Mouse (Mus musculus) midbrain, embryonic 15.5 days (tissue): Measurements from ENCODE around the gene E330009J07Rik. TPM values are rescaled to one million over a fixed set of nuclear protein-coding genes. Genes with fewer than 3 reads are reported as not detected.

Experiments
- ATAC-seq: fragments of 200-750 bp; cut with Nextera tagmentation; replicated peaks from 2 replicates; pipeline ENCODE4 v1.8.0; 2017; ENCODE audit warnings: moderate TSS enrichment
- H3K27ac ChIP-seq: fragments of 300-500 bp; sonication (generic); 2 replicates; pipeline ENCODE4 v1.5.1; 2015; ENCODE audit warnings: mild to moderate bottlenecking, inconsistent platforms
- H3K27me3 ChIP-seq: fragments of 300-500 bp; sonication (generic); replicated peaks from 2 replicates; pipeline ENCODE4 v1.6.1; 2015; ENCODE audit warnings: inconsistent platforms
- H3K36me3 ChIP-seq: fragments of 300-500 bp; sonication (generic); replicated peaks from 2 replicates; pipeline ENCODE4 v1.6.1; 2015; ENCODE audit warnings: inconsistent platforms
- H3K4me1 ChIP-seq: fragments of 300-500 bp; sonication (generic); 2 replicates; pipeline ENCODE4 v1.6.1; 2015; ENCODE audit warnings: inconsistent platforms
- H3K4me2 ChIP-seq: fragments of 300-500 bp; sonication (generic); 2 replicates; pipeline ENCODE4 v1.6.1; 2015; ENCODE audit warnings: inconsistent platforms, mild to moderate bottlenecking, moderate library complexity
- H3K4me3 ChIP-seq: fragments of 300-500 bp; sonication (generic); 2 replicates; pipeline ENCODE4 v1.5.1; 2015; ENCODE audit warnings: mild to moderate bottlenecking, inconsistent platforms
- H3K9ac ChIP-seq: fragments of 300-500 bp; sonication (generic); 2 replicates; pipeline ENCODE4 v1.6.1; 2015; ENCODE audit warnings: mild to moderate bottlenecking, inconsistent platforms
- H3K9me3 ChIP-seq: fragments of 300-500 bp; sonication (generic); 2 replicates; pipeline ENCODE4 v1.6.1; 2016; ENCODE audit warnings: inconsistent platforms
- WGBS: fragments of 180-500 bp; shearing (Covaris S2); methylation state at CpG from one replicate; pipeline ENCODE4 v1.1.7; 2015; ENCODE audit warnings: mixed read lengths; 5-methylcytosine and 5-hydroxymethylcytosine counted together
- polyA plus RNA-seq: library from polyadenylated mRNA; unstranded; fragments of >200 nt; fragmentation: Nextera tagmentation; extraction: Ambion mirVana; gene quantifications from 2 replicates; pipeline ENCODE4 v1.2.1, GENCODE M21; 2015

E330009J07Rik gene
- polyA plus RNA-seq, 1 experiment from 2014 or later: 13.4 TPM

DNA sequence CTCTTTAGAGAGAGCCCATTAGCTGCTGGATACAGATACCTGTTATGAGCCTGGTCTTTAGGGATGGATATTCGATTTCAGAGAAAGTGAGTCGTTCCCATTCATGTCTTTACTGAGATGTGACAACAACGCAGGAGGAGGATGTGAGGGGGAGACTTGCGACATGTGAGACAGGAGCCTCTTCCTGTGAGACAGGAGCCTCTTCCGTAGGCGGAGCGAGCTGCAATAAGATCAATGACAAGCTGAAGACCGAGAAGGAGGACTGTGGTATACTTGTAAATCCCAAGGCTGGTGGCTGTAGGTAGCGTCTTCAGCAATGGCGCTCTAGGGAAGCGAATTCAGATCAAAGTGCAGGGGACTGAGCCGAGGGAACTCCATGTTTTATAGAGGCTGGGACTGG, 3.8 kb upstream of the E330009J07Rik start:
- no peak overlapping the region for H3K4me3 ChIP-seq
- peak overlapping the region; percentile 22; the same call in 1 of the 2 replicates for H3K4me2 ChIP-seq
- no peak for ATAC-seq
- 47% methylated on average over 12 of the region's 12 CpGs for WGBS
- no peaks in the 10 kb centered on the region for H3K9me3 ChIP-seq
- H3K4me1 ChIP-seq: peaks cover 3% of the 10 kb centered on the region
- no peaks in the 10 kb centered on the region for H3K27me3 ChIP-seq
- no peaks in the 10 kb centered on the region for H3K36me3 ChIP-seq
- H3K9ac ChIP-seq: no peak overlapping the region
- H3K27ac ChIP-seq: no peak overlapping the region

DNA sequence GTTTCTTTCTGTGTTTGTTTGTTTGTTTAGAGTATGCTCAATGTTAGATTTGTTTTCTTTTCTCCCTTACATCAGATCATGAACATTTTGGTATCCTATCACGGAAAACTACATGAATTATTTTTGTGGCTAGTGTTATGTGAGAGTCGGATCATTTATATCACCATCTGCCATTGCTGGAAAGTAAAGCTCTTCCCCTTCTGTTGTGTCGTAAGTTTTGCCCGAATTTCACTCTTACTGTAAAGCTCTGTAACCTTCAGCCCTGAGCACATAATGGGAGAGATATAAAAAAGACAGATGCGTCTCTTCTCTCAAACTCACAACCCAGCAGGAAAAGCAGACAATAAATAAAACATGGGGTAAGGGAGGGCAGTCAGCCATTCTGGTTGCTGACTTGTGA, 3.0 kb upstream of the E330009J07Rik start, which contains the start of gene Wee2:
Gene Wee2 (plus strand): TSS at position 153 of the 400 bp plus-strand sequence.
- H3K9me3 ChIP-seq: no peaks in the 10 kb centered on the region
- H3K27me3 ChIP-seq: no peaks in the 10 kb centered on the region
- no peaks in the 10 kb centered on the region for H3K36me3 ChIP-seq
- 73% methylated on average over 5 of the region's 5 CpGs for WGBS
- H3K4me1 ChIP-seq: peaks cover 11% of the 10 kb centered on the region
- H3K27ac ChIP-seq: no peak within 1 kb of the TSS
- no peak within 1 kb of the TSS for H3K9ac ChIP-seq
- no peak for ATAC-seq
- peak within 1 kb of the TSS; percentile 22; the same call in 1 of the 2 replicates for H3K4me2 ChIP-seq
- H3K4me3 ChIP-seq: no peak within 1 kb of the TSS

DNA sequence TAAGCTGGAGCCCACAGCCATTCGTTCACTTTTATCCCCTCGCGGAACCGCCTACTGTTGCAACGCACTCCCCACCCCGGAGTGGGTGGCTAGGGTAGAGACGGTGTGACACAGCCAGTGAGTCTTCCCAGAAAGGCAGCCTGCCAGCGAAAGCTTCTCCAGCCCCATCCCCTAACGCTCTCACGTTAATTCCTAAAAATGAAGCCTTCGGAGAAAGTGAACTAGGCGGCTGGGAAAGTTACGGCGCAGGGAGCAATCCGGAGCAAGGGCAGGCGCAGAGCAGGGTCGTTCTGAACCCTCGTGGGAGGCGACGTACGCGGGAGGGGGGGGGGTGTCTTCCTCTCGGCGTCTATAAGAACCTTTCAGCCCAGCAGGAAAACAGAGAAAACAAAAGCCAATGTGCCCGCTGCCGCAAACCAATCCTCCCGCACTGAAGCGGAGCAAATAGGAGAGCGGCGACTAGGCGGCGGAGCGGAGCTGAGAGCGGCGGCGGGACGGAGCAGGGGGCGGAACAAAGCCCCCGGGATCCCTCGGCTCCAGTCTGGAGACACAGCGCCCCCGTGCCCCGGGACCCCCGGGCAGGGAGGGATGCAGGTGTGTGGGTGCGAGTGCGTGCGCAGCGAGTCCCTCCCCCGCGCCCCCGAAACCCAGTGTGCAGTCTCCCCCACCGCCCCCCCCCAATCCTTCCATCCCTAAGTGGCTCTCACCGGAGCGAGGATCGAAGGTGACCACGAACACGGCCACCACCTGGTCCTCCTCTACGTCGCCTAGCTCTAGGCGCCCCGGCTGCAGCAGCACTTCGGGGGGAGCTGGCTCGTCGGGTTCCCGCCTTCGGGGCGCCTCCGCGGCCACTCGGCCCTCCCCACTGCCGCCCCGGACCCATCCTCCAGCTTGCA, 536 bp downstream of the E330009J07Rik start:
- Histone ChIP-seq H3K9me3 (no peaks in the 10 kb centered on the region), H3K4me3 (peak overlapping the region; percentile 95), H3K27ac (peak overlapping the region; percentile 89), H3K27me3 (no peaks in the 10 kb centered on the region), H3K36me3 (no peaks in the 10 kb centered on the region), H3K4me2 (peak overlapping the region; percentile 75), H3K4me1 (peaks cover 28% of the 10 kb centered on the region), H3K9ac (peak overlapping the region; percentile 82)
- peak; percentile 80 for ATAC-seq
- WGBS: under 1% methylated on average over 72 of the region's 72 CpGs

DNA sequence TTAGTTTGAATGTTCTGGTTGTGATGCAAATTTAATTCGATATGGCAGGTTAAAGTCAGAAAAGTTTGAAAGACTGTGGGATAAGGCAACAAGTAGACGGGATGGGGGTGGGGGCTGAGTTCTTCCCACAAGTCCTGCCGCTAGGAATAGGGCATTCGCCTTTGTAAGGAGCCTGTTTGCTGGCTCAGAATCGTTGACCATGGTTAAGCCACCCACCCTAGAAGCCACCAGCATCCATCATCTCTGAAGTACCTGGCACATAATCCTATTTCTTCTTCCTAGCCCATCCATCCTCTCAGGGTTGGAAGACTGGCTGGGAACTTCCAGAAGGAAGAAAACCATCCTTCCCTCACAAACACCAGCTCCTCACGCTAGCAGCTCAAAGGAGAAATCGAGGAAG, 1.2 kb downstream of the E330009J07Rik start:
- 0 out of 2 replicates have a peak, but pooled peaks have one; percentile 2 for ATAC-seq
- Histone ChIP-seq H3K36me3 (no peaks in the 10 kb centered on the region), H3K27ac (peak overlapping the region; percentile 89), H3K4me1 (peaks cover 28% of the 10 kb centered on the region), H3K27me3 (no peaks in the 10 kb centered on the region), H3K9me3 (no peaks in the 10 kb centered on the region), H3K4me2 (peak overlapping the region; percentile 75), H3K4me3 (peak overlapping the region; percentile 95), H3K9ac (peak overlapping the region; percentile 82)
- 3% methylated on average over 7 of the region's 7 CpGs for WGBS

DNA sequence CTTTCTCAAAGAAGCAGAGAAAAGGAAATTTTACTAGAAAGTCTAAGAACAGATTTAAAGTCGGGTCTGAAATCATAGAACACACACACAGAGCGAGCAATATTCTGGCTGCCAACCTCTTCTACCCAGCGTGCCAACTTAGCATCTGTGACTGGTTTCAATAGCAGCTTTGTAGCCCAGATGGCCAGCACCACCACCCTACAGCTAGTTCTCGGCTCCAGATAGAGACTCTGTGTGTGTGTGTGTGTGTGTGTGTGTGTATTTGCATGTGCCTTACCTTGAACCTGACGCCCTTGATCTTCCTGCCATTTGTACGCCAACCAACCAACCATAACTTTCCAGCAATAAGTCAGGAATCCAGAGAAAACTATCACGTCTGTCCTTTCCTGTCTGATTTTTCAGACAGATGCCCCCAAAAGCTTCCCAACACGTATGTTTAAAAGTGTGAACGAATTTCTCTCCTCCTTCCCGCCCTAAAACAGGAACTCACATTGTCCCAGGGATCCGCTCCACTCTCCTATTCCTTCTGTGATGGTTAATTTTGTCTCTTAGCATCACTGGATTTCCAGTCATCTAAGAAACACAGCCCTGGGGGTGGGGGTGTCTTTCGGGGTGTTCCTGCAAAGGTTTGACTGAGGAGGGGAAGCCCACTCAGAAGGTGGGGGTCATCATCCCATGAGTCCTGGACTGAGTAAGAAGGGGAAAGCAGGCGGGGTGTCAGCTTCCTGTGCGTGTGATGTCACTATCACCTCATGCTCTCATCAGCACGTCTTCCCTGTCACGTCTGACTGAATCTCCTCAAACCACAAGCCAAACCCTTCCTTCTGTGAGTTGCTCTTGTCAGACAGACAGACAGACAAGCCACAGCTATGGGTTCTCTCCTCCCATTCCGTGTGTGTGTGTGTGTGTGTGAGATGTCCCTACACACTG, 3.3 kb downstream of the E330009J07Rik start:
- ATAC-seq: no peak
- H3K4me3 ChIP-seq: no peak overlapping the region
- H3K4me2 ChIP-seq: no peak overlapping the region
- no peaks in the 10 kb centered on the region for H3K36me3 ChIP-seq
- 0 out of 2 replicates have a peak overlapping the region, but pooled peaks have one; percentile 8 for H3K27ac ChIP-seq
- H3K9me3 ChIP-seq: no peaks in the 10 kb centered on the region
- H3K9ac ChIP-seq: no peak overlapping the region
- 83% methylated on average over 17 of the region's 17 CpGs for WGBS
- H3K4me1 ChIP-seq: peaks cover 28% of the 10 kb centered on the region
- H3K27me3 ChIP-seq: no peaks in the 10 kb centered on the region

DNA sequence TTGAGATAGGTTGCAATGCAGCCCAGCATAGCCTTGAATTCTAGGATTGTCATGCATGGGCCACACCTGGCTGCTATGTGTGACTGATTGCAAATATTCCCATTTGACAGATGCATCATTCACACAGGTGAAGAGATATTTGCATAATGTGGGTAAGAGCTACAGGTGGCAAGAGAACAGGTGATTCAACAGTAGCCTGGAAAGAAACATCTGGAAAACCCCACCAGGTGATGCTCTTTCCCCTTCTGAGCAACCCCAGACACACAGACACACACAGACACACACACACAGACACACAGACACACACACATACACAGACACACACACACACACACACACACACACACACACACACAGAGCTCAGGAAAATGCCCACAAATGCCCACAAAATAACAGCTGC, 4.1 kb downstream of the E330009J07Rik start:
- H3K4me2 ChIP-seq: no peak overlapping the region
- no peak overlapping the region for H3K4me3 ChIP-seq
- no peak overlapping the region for H3K9ac ChIP-seq
- no peaks in the 10 kb centered on the region for H3K9me3 ChIP-seq
- H3K36me3 ChIP-seq: no peaks in the 10 kb centered on the region
- ATAC-seq: no peak
- no peaks in the 10 kb centered on the region for H3K27me3 ChIP-seq
- peaks cover 28% of the 10 kb centered on the region for H3K4me1 ChIP-seq
- 0 out of 2 replicates have a peak overlapping the region, but pooled peaks have one; percentile 8 for H3K27ac ChIP-seq

DNA sequence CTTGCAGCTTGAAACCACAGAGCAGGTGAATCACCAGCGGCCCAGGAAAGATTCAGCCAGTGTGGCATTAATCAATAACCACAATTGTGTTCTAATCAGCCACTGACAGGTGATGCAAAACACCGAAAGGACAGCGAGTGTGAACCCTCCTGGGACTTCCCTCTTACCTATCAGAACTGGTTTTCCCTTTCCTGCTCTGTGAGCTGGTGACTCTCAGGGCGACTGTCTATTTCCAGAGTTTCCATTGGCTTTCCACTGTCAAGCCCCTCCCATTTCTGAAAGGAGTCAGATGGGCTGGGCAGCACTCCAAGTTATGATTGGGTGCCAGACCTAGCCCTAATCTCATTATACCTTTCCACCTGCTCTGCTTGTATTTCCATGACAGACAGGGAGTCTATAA, 4.6 kb downstream of the E330009J07Rik start:
- Histone ChIP-seq H3K36me3 (no peaks in the 10 kb centered on the region), H3K27me3 (no peaks in the 10 kb centered on the region), H3K4me2 (no peak overlapping the region), H3K27ac (no peak overlapping the region), H3K4me3 (no peak overlapping the region), H3K4me1 (peaks cover 28% of the 10 kb centered on the region), H3K9ac (no peak overlapping the region), H3K9me3 (no peaks in the 10 kb centered on the region)
- no peak for ATAC-seq
- 58% methylated on average over 4 of the region's 4 CpGs for WGBS

DNA sequence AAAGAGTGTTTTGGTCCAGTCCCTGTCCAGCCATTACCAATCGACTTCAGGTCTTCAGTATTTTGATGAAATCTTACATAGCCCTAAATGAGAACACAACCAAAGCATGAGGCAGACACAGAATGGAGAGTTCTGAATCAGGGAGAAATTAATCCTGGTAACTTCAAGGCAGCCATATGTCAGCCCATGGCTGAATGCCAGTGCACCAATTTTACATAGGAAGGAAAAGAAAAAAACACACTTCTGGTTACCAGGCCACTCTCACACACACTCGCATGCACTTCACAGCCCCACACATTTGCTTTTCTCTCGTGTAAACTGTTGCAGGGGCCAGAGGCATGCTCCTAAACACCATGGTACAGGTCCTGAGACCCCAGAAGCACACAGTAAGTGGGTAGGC, 5.1 kb downstream of the E330009J07Rik start:
- no peaks in the 10 kb centered on the region for H3K9me3 ChIP-seq
- no peak overlapping the region for H3K4me3 ChIP-seq
- no peak overlapping the region for H3K27ac ChIP-seq
- no peaks in the 10 kb centered on the region for H3K27me3 ChIP-seq
- H3K36me3 ChIP-seq: no peaks in the 10 kb centered on the region
- no peak overlapping the region for H3K4me2 ChIP-seq
- H3K9ac ChIP-seq: no peak overlapping the region
- no peak for ATAC-seq
- peaks cover 28% of the 10 kb centered on the region for H3K4me1 ChIP-seq
- 78% methylated on average over 3 of the region's 3 CpGs for WGBS

DNA sequence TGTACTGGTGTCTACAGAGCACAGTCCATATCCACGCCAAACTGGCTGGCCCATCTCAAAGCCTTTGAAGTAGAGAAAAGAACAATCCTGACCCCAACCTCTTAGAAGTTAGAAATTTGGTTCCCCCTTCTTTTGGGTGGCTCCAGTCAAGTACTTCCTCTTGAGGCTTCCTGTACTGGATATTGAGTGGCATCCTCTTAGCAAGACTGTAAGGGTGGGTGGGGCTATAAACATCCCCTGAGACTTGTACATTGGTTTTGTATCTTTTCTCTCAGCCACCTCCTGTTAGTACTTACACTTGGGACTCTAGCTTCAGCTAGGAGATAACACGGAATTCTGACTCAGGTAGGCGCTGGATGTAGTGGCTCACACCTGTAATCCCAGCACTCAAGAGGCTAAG, 5.7 kb downstream of the E330009J07Rik start:
- Histone ChIP-seq H3K27ac (no peak overlapping the region), H3K4me2 (no peak overlapping the region), H3K36me3 (no peaks in the 10 kb centered on the region), H3K4me1 (peaks cover 28% of the 10 kb centered on the region), H3K9ac (no peak overlapping the region), H3K27me3 (no peaks in the 10 kb centered on the region), H3K4me3 (no peak overlapping the region), H3K9me3 (no peaks in the 10 kb centered on the region)
- 94% methylated on average over 3 of the region's 3 CpGs for WGBS
- no peak for ATAC-seq

DNA sequence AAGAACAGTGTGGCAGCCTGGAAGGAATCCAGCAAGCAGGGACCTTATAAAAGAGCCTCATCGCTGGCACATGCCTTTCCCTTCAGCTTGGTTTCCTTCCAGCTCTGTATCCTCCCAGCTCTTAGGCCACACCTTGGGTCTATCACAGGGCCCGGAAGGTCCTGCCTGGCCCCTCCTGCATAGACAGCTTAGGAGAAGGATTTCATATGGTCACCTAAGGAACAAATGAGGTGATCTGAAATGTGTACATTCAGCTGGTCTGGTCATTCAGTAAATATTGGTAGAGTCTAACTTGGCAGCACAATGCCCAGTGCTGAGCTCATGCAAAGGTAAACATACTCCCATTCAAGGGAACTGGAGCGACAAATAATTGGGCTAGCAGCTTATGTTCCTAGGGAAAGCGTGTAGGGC, 6.4 kb downstream of the E330009J07Rik start:
- Histone ChIP-seq H3K9me3 (no peaks in the 10 kb centered on the region), H3K4me1 (peaks cover 23% of the 10 kb centered on the region), H3K27me3 (no peaks in the 10 kb centered on the region), H3K4me2 (no peak overlapping the region), H3K4me3 (no peak overlapping the region), H3K9ac (no peak overlapping the region), H3K27ac (no peak overlapping the region), H3K36me3 (no peaks in the 10 kb centered on the region)
- WGBS: 61% methylated on average over 4 of the region's 4 CpGs
- no peak for ATAC-seq

DNA sequence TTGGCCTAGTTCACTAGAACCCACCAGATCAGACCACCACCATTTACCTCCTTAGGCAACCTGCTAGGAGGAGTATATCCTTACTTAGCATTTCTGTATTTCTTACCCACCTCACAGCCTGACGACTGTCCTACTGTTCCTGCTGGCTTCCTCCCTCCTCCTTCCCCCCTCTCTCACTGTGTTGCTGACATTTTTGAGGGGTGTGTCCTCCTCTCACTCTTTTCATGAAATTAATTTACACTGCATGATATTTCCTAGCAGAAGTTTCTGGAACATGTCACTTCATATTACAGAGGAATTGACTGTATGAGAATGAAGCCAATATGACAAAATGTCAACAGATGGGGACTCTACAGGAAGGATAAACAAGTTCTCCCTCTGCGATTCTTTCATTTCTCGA, 7.2 kb downstream of the E330009J07Rik start:
- Histone ChIP-seq H3K9ac (no peak overlapping the region), H3K4me3 (no peak overlapping the region), H3K4me2 (no peak overlapping the region), H3K9me3 (no peaks in the 10 kb centered on the region), H3K4me1 (peaks cover 16% of the 10 kb centered on the region), H3K27me3 (no peaks in the 10 kb centered on the region), H3K36me3 (no peaks in the 10 kb centered on the region), H3K27ac (no peak overlapping the region)
- WGBS: 68% methylated on average over 3 of the region's 3 CpGs
- no peak for ATAC-seq

DNA sequence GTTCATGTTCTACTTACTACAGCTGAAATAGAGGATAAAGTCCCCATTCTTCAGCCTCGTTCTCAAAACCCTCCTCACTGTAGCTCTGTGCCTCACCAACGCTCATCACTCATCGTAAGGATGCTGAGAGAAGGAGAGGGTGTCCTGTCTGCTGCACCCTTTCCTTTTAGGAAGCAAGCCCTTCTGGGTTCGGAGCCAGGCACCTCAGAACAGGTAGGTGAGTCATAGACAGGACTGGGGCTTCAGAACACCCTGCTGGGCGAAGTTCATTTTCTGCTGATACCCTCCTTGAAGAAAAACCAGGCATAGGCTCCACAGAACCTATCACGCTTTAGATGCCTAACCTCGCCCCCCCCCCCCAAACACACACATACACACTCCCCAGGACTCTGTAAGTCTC, 8.5 kb downstream of the E330009J07Rik start:
- Histone ChIP-seq H3K27ac (no peak overlapping the region), H3K27me3 (no peaks in the 10 kb centered on the region), H3K4me3 (no peak overlapping the region), H3K4me1 (peaks cover 9% of the 10 kb centered on the region), H3K36me3 (no peaks in the 10 kb centered on the region), H3K9me3 (no peaks in the 10 kb centered on the region), H3K9ac (no peak overlapping the region), H3K4me2 (no peak overlapping the region)
- no peak for ATAC-seq
- WGBS: 90% methylated on average over 7 of the region's 7 CpGs
